Mouse (Mus musculus) lung, adult 18-20 months (tissue): Measurements from ENCODE around the gene Fbxo36.

Source experiments
- DNase-seq, 2 experiments: peaks; one replicate each; pipeline ENCODE4 v3.0.0; 2022; ENCODE audit warnings: mixed read lengths in 2 of 2

Fbxo36 gene

GRCm38 (mm10) chr1:84839309-84840017 lies at the start of gene Fbxo36:
Fbxo36 (plus strand) TSS chr1:84839841.
- DNase-seq: peak; percentile 94

GRCm38 (mm10) chr1:84791393-84791792 lies 48.2 kb upstream of the Fbxo36 start:
- no peak for DNase-seq

GRCm38 (mm10) chr1:84795335-84795734 lies 44.3 kb upstream of the Fbxo36 start:
- DNase-seq: no peak

GRCm38 (mm10) chr1:84799166-84799565 lies 40.5 kb upstream of the Fbxo36 start:
- no peak for DNase-seq

GRCm38 (mm10) chr1:84803788-84804187 lies 35.9 kb upstream of the Fbxo36 start:
- no peak for DNase-seq

GRCm38 (mm10) chr1:84817596-84817995 lies 22.0 kb upstream of the Fbxo36 start:
- no peak for DNase-seq

- DNase-seq: no peak
Observed at GRCm38 (mm10) chr1:84825091-84825490, 14.6 kb upstream of the Fbxo36 start.

GRCm38 (mm10) chr1:84837523-84838145 lies 2.0 kb upstream of the Fbxo36 start:
- no peak for DNase-seq

- peak in 1 of 2 experiments; percentile 2 for DNase-seq
Observed at GRCm38 (mm10) chr1:84838156-84838555, 1.5 kb upstream of the Fbxo36 start.

GRCm38 (mm10) chr1:84838621-84839151 lies 955 bp upstream of the Fbxo36 start:
- peak; percentile 70 to 81 for DNase-seq

GRCm38 (mm10) chr1:84840018-84840664 lies 500 bp downstream of the Fbxo36 start, which contains the start of gene Trip12:
Trip12 (minus strand) TSS chr1:84840516.
- DNase-seq: no peak

- DNase-seq: no peak
Observed at GRCm38 (mm10) chr1:84841061-84841460, 1.4 kb downstream of the Fbxo36 start.

- DNase-seq: no peak
Observed at GRCm38 (mm10) chr1:84843366-84843765, 3.7 kb downstream of the Fbxo36 start.

- no peak for DNase-seq
Observed at GRCm38 (mm10) chr1:84847698-84848097, 8.1 kb downstream of the Fbxo36 start.

- DNase-seq: no peak
Observed at GRCm38 (mm10) chr1:84848335-84848734, 8.7 kb downstream of the Fbxo36 start.

- DNase-seq: no peak
Observed at GRCm38 (mm10) chr1:84848801-84849455, 9.3 kb downstream of the Fbxo36 start.

- no peak for DNase-seq
Observed at GRCm38 (mm10) chr1:84849804-84850203, 10.2 kb downstream of the Fbxo36 start.

GRCm38 (mm10) chr1:84850471-84850870 lies 10.8 kb downstream of the Fbxo36 start:
- DNase-seq: no peak

- DNase-seq: no peak
Observed at GRCm38 (mm10) chr1:84851512-84852235, 12.0 kb downstream of the Fbxo36 start.

- DNase-seq: no peak
Observed at GRCm38 (mm10) chr1:84853721-84854120, 14.1 kb downstream of the Fbxo36 start.

- DNase-seq: no peak
Observed at GRCm38 (mm10) chr1:84854966-84855365, 15.3 kb downstream of the Fbxo36 start.

- DNase-seq: no peak
Observed at GRCm38 (mm10) chr1:84855756-84856155, 16.1 kb downstream of the Fbxo36 start.
